Mouse (Mus musculus): ENCODE data around the gene Tmeff1. TPM values are rescaled to one million over a fixed set of nuclear protein-coding genes. Genes with fewer than 3 reads are reported as not detected.
"Not testable (repeated sequence)": the region's sequence is repeated elsewhere in the genome, so short reads cannot be mapped to it uniquely, and the experiment has no call there.

Tmeff1 gene
- polyA plus RNA-seq, 2 experiments from 2014 or later: not detected

DNA sequence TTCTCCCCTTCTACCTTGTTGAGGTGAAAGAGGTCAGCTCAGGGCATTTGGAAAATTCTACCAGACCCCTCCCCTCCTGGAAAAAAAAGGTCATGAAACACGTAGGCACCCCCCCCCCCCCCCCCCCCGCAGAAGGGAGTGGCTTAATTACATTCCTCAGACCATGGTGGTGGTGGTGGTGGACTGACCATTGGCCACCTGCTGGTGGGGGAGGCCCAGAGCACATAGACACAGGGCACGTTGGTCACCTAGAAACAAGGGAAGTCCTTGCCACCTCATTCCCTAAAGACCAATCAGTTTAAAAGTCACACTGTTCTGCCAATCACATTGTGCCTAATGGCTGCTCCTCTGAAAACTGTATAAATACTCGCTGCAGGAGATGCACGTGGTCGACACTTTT is 94.8 kb downstream of the Tmeff1 start:
- not testable (repeated sequence) for ATAC-seq

DNA sequence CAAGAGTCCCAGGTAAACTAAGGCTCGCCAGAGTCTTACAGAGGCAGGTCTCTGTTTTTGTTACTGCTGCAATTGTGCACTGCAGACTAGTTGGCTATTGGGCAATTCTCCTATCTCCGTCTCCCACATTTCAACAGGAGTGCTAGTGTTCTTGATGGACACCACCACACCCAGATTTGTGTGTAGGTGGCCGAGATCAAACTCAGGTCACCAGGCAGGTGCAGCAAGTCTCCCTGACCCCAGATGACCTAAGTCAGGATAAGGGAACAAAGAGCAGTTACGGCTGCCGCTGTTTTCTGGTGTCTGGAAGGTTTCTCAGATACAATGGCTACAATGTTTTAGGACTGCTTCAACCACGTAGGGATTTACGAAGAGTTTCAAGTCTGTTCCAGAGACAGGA is 95.2 kb downstream of the Tmeff1 start:
- no peak for ATAC-seq

DNA sequence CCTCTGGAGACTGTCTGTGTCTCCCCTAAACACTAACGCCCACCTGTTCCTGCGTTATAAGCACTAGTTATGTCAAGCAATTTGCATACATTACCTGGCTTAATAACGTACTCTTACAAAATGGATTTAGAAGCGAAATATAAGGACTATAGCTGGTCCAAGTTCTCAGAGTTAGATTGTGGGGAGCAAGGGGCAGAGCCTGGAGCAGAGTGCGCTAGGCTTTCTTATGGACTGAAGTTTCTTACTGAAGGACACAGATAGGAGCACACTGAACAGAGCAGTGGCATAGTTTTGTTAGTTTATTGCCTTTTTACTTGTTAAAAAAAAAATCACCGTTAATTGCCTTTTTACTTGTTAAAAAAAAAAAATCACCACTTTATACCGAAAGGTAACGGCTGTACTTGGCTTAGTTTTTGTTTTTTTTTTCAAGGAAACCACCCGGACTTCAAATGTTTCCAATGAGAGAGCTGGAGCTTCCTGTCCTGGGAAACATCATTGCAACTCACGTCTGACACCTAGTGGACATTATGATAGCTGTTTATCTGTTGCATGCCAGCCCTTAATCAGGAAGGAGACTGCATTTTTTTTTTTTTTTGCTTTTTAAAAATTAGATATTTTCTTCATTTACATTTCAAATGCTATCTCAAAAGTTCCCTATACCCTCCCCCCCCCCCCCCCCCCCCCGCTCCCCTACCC is 95.8 kb downstream of the Tmeff1 start:
- peak; percentile 36 for ATAC-seq

DNA sequence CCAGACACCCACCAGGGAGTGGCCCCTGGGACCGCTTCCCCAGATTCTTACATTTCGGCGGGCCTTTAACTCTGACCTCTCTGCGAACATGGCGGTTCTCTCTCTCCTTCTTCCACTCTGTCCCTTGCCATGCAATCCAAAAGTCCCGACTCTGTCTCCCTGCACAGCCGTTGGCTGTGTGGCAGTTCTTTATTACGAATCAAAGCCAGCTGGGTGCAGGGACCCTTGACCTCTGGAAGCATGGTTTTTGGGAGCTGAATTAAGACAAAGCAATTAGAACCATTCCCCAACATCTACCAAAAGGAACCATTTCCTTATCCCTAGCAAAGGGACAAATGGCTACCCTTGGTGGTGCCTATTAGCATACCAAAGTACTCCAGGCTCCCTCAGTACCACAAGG is 98.2 kb downstream of the Tmeff1 start:
- ATAC-seq: no peak

DNA sequence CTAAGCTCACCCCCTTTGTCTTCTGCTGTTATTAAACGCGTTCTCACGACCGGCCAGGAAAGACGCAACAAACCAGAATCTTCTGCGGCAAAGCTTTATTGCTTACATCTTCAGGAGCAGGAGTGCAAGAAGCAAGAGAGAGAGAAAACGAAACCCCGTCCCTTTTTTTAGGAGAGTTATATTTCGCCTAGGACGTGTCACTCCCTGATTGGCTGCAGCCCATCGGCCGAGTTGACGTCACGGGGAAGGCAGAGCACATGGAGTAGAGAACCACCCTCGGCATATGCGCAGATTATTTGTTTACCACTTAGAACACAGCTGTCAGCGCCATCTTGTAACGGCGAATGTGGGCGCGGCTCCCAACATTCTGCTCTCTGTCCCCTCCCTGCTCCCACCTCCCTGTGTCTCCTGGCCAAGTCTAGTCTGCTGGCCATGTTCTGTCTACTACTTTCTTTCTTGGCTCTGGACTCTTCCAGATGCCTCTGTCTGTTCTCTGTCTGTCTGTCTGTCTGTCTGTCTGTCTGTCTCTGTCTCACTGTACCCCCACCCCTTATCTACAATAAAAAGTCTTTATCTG is 98.7 kb downstream of the Tmeff1 start:
- ATAC-seq: not testable (repeated sequence)

DNA sequence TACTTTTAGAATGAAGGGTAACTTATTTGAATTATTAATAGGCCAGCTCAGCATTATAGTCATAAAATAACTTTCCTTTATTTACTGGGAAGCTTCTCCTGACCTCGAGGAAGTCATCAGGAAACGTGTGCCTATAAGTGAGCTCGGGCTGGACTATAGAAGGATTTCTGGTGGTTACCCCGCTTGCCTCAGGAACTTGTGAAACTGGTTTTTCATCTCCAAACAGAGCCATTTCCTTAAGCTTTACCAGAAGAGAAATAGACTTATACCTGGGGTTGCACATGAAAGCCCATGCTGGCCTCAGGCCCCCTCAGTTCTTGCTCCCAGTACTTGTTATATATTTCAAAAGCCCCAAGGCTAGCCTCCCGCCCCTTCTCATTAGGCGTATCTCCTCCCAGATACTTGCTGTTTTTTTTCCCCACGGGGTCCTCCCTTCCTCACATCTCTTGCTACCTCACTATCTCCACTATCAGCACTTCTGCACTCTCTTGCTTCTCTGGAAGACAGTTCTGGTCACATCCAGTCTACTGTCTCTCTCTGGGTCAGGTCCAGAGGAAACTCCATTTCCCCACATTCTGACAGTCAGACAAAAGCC is 99.7 kb downstream of the Tmeff1 start:
- ATAC-seq: no peak

DNA sequence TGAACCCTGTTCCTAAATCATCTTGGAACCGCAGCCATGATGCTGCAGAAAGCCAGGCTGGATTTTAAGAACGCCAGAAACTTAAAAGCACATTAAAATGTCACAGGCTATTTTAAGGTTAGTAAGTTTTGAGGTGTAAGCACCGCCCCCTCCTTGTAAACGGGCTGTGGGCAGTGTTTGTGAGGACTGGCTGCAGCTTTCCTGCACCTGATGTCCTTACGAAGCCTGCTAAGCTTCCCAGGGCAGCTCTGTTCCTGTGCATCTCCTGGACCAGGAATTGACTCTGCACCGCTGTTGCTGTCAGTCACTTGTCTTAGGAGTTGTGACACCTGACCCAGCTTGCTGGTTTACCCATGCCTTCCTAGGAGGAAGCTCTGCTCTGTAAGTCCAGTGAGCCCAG is 103.2 kb downstream of the Tmeff1 start:
- ATAC-seq: no peak

DNA sequence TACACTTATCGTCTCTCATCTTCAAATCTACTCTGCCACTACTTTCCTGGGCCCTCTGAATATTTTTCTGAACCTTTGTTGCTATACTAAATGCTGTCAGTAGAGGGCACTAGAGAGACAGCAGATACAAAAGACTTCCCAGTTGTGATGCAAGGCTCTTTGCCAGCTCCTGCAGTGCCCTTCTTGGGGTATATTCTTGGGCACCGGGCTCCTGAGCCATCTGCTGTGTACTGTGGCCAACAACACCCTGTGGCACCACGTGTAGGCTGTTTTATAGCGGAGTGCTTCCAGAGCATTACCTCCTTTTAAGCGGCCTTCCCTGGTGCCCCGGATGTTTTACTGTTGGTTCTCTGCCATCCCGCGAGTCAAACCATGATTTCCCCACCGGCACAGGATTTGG is 105.7 kb downstream of the Tmeff1 start:
- no peak for ATAC-seq

DNA sequence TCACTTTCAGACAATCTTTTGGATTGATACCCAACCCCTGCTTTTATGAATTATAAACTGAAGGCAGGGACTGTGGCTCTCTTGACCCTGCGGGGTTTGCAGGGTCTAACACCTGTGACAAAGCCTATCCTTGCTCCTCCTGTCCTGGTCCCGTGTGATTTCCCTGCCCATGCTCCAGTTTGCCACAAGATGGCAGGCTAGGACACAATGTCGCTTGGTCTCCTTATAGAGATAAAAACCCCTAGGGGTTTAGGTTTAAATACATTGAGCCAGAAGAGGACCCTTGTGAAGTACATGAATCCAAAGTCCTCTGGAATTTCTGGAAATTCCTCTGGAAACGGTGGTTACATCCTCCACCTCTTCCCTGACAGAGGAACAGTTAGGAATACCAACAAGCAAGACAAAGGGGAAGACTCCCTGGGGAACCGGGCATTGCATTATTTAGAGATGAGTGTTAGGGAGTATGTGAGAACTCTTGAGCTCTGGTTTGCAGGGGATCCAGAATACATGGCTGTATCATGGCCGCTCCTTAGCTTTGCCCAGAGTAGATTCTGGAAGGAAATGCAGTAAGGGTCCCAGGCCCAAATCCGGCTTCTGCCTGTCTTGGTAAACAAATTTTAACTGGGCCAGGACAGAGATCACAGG is 106.9 kb downstream of the Tmeff1 start:
- ATAC-seq: no peak

DNA sequence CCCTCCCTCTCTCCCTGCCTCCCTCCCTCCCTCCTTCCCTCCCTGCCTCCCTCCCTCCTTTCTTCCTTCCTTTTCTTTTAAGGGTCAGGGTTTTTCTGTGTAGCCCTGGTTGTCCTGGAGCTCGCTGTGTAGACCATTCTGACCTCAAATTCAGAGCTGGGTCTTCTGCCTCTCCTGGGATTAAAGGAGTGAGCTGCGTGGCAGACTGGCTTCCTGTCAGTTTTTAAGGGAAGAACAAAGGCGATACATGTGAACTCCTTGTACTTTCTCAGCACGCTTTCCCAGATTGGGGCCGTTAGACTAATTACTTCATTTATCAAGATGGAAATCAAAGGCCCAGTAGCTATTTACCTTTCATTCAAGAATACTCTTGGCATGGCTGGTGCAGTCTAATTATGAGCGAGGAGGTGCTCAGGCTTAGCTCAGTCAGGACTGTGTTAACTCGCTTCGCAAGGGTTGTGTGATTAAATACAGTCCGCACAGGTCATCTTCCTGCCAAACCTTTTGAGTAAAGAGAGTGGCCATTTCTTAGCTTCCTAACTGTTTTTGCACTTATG is 107.8 kb downstream of the Tmeff1 start:
- no peak for ATAC-seq

DNA sequence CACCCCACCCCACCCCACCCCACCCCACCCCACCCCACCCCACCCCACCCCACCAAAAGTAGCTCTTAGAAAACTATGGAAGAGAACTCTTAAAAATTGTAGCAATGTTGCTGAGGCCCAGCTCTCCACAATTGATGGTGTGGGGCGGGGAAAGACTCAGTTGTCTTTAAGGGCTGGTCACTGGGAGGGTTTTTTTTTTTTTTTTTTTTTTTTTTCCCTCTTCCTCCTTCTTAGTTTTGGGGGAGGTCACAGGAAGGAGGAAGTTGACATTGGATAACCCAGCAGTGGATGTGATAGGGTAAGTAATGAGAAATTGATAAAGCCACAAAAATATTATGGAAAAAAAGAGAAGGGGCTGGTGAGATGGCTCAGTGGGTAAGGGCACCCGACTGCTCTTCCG is 111.7 kb downstream of the Tmeff1 start:
- ATAC-seq: no peak

DNA sequence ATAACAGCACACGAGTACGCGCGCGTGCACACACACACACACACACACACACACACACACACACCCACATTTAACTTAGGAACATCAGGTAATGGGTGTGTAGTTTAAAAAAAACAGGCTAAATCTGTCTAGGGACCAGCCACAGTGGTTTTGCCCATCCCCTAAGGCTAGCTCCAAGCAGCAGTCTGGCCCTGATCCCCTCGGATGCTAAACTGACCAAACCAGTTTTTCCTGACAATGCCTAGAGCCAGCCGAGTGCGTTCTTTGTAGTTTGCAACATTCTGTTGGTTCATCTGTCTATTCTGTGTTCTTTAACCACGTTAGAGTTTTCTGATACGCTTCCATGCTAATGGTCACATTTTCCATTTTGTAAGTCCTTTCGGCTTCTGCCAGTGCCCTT is 112.3 kb downstream of the Tmeff1 start:
- no peak for ATAC-seq

Other genes with a start within 250 kb of the Tmeff1 start
- 10 to 100 TPM; 62.4 to 70.4 TPM for gene Tex10, start 111.7 kb upstream of the Tmeff1 start, polyA plus RNA-seq (2017; shearing (Covaris generic))
- gene Msantd3, start 45.2 kb upstream of the Tmeff1 start, polyA plus RNA-seq (2017; shearing (Covaris generic)): not detected
- not detected for gene Cavin4, start 78.3 kb downstream of the Tmeff1 start, polyA plus RNA-seq (2017; shearing (Covaris generic))

Data from activated CD4-positive, CD25-positive, alpha-beta regulatory T cell, adult 4 months (primary cell).